Mouse (Mus musculus): ENCODE results near the gene Sgcg.

Gene Sgcg

DNA sequence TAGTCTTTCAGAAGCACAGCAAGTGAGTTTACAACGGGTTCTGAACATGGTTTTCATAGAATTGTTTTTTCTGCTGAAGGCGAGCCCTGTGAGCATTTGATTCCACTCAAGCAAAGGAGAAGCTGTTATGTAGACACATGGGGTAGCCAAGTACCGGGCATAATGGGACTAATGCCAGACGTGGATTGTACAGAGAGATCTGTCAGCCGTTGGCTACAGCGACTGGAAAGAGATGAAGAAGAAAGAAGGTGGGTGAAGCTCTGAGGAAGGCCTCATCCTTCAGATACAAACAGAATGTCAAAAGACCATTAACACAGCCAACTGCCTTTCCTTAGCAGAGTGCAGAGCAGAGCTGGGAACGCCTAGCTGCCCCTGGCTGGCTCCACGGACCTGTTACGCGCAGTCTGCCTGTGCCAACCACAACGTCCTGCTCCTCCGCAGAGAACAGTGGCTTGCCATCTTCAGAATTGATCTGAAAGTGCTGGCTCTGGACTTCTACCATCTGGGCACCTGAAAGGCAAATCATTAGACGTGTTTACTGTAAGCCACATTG is 26.2 kb downstream of the Sgcg start:
- no peak for DNase-seq (ENCODE audit: low read depth)

GRCm38 (mm10) chr14:61230179-61230578 is 28.1 kb downstream of the Sgcg start:
- DNase-seq (ENCODE audit: low read depth), result no peak

GRCm38 (mm10) chr14:61229763-61230162 is 28.5 kb downstream of the Sgcg start:
- no peak for DNase-seq (ENCODE audit: low read depth)

- DNase-seq (ENCODE audit: low read depth), result no peak
Measured at GRCm38 (mm10) chr14:61226151-61226550, 32.1 kb downstream of the Sgcg start.

GRCm38 (mm10) chr14:61224387-61225077 is 33.8 kb downstream of the Sgcg start:
- DNase-seq (ENCODE audit: low read depth), result no peak

GRCm38 (mm10) chr14:61223740-61224139 is 34.5 kb downstream of the Sgcg start:
- DNase-seq (ENCODE audit: low read depth), result no peak

DNA sequence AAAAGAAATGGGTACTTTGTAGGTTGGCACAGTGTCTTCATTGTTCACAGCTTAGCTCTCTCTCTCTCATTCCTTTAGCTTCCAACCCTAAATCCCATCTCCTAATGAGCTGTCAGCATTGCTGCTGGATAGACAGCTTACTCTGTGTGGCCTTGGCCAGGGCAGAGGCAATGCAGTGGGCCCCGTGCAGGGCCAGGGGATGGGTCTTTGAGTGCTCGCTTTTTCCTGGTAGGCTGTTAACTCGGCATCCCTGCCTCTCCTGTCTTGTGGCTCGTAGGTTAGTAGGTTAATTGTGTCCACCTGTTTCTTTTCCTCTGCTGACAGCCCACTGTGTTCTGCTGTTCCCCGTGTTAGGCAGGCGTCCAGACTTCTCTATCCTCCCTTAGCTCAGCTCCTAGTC is 35.8 kb downstream of the Sgcg start:
- DNase-seq (ENCODE audit: low read depth), result no peak

DNA sequence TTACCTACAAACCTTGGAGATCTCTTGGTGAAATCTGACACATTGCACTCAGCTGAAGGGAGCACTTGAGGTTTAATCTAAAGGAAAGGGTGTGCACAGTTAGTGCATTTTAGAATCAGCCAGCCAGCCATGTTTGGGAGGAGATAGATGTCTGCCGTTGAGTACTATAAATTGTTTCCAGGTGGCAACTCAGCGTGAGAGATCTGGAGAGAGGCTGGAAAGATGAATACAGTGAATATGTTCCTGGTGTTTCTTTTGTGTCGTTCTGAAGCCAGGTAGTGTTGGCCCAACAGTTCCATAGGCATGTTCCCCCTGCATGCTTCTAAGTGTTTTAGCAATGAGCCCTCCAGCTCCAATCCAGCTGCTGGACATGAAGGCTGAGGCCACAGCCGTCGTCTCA is 37.1 kb downstream of the Sgcg start:
- DNase-seq (ENCODE audit: low read depth), result no peak

DNA sequence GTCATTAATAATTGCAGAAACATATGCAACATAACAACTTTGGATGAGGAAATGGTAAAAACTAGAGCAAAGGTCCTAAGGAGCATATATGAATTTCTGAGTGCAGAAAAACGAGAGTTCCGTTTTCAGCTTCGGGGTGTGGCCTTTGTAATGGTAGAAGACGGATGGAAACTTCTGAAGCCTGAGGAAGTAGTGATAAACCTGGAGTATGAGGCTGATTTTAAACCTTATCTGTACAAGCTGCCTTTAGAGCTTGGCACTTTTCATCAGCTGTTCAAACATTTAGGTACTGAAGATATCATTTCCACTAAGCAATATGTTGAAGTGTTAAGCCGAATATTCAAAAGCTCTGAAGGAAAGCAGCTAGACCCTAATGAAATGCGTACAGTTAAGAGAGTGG is 46.5 kb downstream of the Sgcg start:
- no peak for DNase-seq (ENCODE audit: low read depth)

DNA sequence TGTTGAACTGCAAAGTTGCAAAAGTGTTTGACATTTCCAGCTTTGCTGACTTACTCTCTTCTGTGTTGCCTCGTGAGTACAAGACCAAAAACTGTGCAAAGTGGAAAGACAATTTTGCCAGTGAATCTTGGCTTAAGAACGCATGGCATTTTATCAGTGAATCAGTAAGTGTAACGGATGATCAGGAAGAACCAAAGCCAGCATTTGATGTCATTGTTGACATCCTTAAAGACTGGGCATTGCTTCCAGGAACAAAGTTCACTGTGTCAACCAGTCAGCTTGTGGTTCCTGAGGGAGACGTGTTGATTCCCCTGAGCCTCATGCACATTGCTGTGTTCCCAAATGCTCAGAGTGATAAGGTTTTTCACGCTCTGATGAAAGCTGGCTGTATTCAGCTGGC is 48.2 kb downstream of the Sgcg start:
- no peak for DNase-seq (ENCODE audit: low read depth)

GRCm38 (mm10) chr14:61194416-61194815 is 63.9 kb downstream of the Sgcg start:
- no peak for DNase-seq (ENCODE audit: low read depth)

GRCm38 (mm10) chr14:61192326-61192725 is 66.0 kb downstream of the Sgcg start:
- DNase-seq (ENCODE audit: low read depth), result no peak

DNA sequence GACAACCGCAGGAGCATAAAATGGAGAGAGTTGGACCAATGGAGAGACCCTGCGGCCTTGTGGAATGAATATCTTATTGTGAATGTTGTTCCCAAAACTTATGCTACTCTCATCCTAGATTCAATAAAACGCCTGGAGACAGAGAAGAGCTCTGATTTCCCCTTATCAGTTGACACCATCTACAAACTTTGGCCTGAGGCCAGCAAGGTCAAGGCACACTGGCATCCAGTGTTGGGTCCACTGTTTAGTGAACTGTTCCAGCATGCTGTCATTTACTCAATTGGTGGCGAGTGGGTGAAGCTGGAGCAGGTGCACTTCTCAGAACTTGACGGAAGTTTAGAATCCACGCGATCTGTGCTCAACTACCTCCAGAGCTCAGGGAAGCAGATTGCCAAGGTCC is 66.4 kb downstream of the Sgcg start:
- no peak for DNase-seq (ENCODE audit: low read depth)

- DNase-seq (ENCODE audit: low read depth), result peak; percentile 86
Measured at GRCm38 (mm10) chr14:61173229-61173628, 85.1 kb downstream of the Sgcg start.

GRCm38 (mm10) chr14:61172548-61173158 is 85.6 kb downstream of the Sgcg start:
- peak; percentile 100 for DNase-seq (ENCODE audit: low read depth)

GRCm38 (mm10) chr14:61171261-61171970 is 86.9 kb downstream of the Sgcg start:
- peak; percentile 29 for DNase-seq (ENCODE audit: low read depth)
